In genomic region chr1:132210922-132211321, GRCm38 (mm10) we compare ENCODE assay signal across 10 mouse cellular contexts. TPM values are rescaled to one million over a fixed set of nuclear protein-coding genes. Genes with fewer than 3 reads are reported as not detected.
DNase-seq lines count a peak whose midpoint lies in the region; ATAC-seq and TF ChIP-seq lines count a peak whose summit lies in the region.
"Had no signal": no experiment of that assay in that cellular context is flagged by ENCODE, and none has a peak within 500 bp of the region (broad histone marks: within the 10 kb centered on the region; RNA-seq: fewer than 3 reads in every experiment).

No protein-coding gene starts in this region.

- no peak overlapping the region for H3K9ac ChIP-seq in heart, adult 2 months (ENCODE audit: low read depth, low read length)
- no peak overlapping the region for H3K9ac ChIP-seq in heart, embryonic 12.5 days
- H3K9ac ChIP-seq: lung, embryonic 15.5 days had no signal

- no peaks in the 10 kb centered on the region for H3K36me3 ChIP-seq in heart, adult 2 months (ENCODE audit: control insufficient read depth, insufficient read depth, low read length)
- no peaks in the 10 kb centered on the region for H3K36me3 ChIP-seq in heart, embryonic 12.5 days
- H3K36me3 ChIP-seq in C2C12 (ENCODE audit: control insufficient read depth, insufficient read depth): no peaks in the 10 kb centered on the region
- no peaks in the 10 kb centered on the region for H3K36me3 ChIP-seq in heart, embryonic 10.5 days
- H3K36me3 ChIP-seq: lung, embryonic 15.5 days had no signal

- no peak overlapping the region for H3K4me2 ChIP-seq in heart, embryonic 12.5 days

- TF ChIP-seq CTCF in heart, adult 2 months (IDR thresholded peaks at IDR 0.05): peak; percentile 60
- TF ChIP-seq CTCF in C2C12 (IDR thresholded peaks at IDR 0.05; ENCODE audit: control insufficient read depth, insufficient read depth, insufficient read length): peak; percentile 38
- peak; percentile 32; the same call in 1 of the 2 replicates for TF ChIP-seq CTCF in bone marrow, adult 2 months (IDR thresholded peaks at IDR 0.05; ENCODE audit: control insufficient read depth, insufficient read depth, low read length)

- H3K27ac ChIP-seq in heart, adult 2 months: no peak overlapping the region
- H3K27ac ChIP-seq in heart, embryonic 12.5 days (ENCODE audit: poor library complexity, severe bottlenecking): no peak overlapping the region
- H3K27ac ChIP-seq in bone marrow, adult 2 months (ENCODE audit: control insufficient read depth, insufficient read depth, low read depth, low read length, poor library complexity): no peak overlapping the region
- H3K27ac ChIP-seq in heart, embryonic 10.5 days: no peak overlapping the region
- H3K27ac ChIP-seq: lung, embryonic 15.5 days had no signal

- H3K9me3 ChIP-seq in heart, embryonic 12.5 days (replicated peaks): no peaks in the 10 kb centered on the region
- H3K9me3 ChIP-seq in heart, embryonic 10.5 days: no peaks in the 10 kb centered on the region
- H3K9me3 ChIP-seq: lung, embryonic 15.5 days had no signal

- TF ChIP-seq EP300 in heart, adult 2 months (IDR thresholded peaks at IDR 0.05; ENCODE audit: insufficient read depth, low read depth, low read length): no peak

- no peak for TF ChIP-seq POLR2A in heart, adult 2 months (IDR thresholded peaks at IDR 0.05; ENCODE audit: insufficient read depth, low read depth, low read length)
- TF ChIP-seq POLR2A in bone marrow, adult 2 months (IDR thresholded peaks at IDR 0.05; ENCODE audit: borderline replicate concordance, control insufficient read depth, low read depth, low read length): no peak

- H3K4me3 ChIP-seq in heart, adult 2 months: no peak overlapping the region
- no peak overlapping the region for H3K4me3 ChIP-seq in heart, embryonic 12.5 days
- no peak overlapping the region for H3K4me3 ChIP-seq in C2C12 (ENCODE audit: insufficient read depth, poor library complexity, severe bottlenecking)
- no peak overlapping the region for H3K4me3 ChIP-seq in bone marrow, adult 2 months (replicated peaks; ENCODE audit: control insufficient read depth, low read depth, low read length)
- no peak overlapping the region for H3K4me3 ChIP-seq in heart, embryonic 10.5 days
- H3K4me3 ChIP-seq: erythroblast, embryonic 14.5 days; lung, embryonic 15.5 days had no signal

- intact Hi-C loops in heart, adult 2 months (cut with DNase I): no loop called here

- no peak for DNase-seq in heart, adult 2 months
- DNase-seq in kidney, postnatal 4 days: peak; percentile 56 to 65
- DNase-seq in thymus, postnatal 0 days (ENCODE audit: low spot score): peak; percentile 28
- DNase-seq in heart, embryonic 10.5 days (ENCODE audit: low spot score): no peak

- no peak for ATAC-seq in heart, embryonic 12.5 days (ENCODE audit: insufficient number of reproducible peaks, low FRiP score)
- no peak for ATAC-seq in monocyte, adult 5-6 weeks (replicated peaks; ENCODE audit: insufficient number of reproducible peaks, low FRiP score, low TSS enrichment, poor library complexity, severe bottlenecking)

- H3ac ChIP-seq in C2C12 (ENCODE audit: control insufficient read depth, insufficient read length, low read depth): no peak overlapping the region

- no peaks in the 10 kb centered on the region for H3K79me2 ChIP-seq in heart, adult 2 months (replicated peaks; ENCODE audit: control insufficient read depth, insufficient read depth, low read length)
- H3K79me2 ChIP-seq in C2C12 (ENCODE audit: control insufficient read depth, insufficient read depth): no peaks in the 10 kb centered on the region

- H3K4me1 ChIP-seq in heart, adult 2 months (ENCODE audit: control insufficient read depth, insufficient read depth, low read length): no peaks in the 10 kb centered on the region
- peaks cover 44% of the 10 kb centered on the region for H3K4me1 ChIP-seq in heart, embryonic 12.5 days (replicated peaks)
- no peaks in the 10 kb centered on the region; the same call in 1 of the 2 replicates for H3K4me1 ChIP-seq in bone marrow, adult 2 months (ENCODE audit: control insufficient read depth, insufficient read depth, low read length)
- H3K4me1 ChIP-seq in heart, embryonic 10.5 days: peaks cover 55% of the 10 kb centered on the region

- no peaks in the 10 kb centered on the region for H3K79me3 ChIP-seq in C2C12 (ENCODE audit: low read depth)

- no peaks in the 10 kb centered on the region for H3K27me3 ChIP-seq in heart, adult 2 months (ENCODE audit: control insufficient read depth, insufficient read depth, low read length)
- H3K27me3 ChIP-seq in heart, embryonic 12.5 days (replicated peaks): peaks cover 38% of the 10 kb centered on the region
- H3K27me3 ChIP-seq in C2C12 (ENCODE audit: control insufficient read depth, insufficient read depth, insufficient read length): peaks cover under 1% of the 10 kb centered on the region
- peaks cover 34% of the 10 kb centered on the region for H3K27me3 ChIP-seq in heart, embryonic 10.5 days (ENCODE audit: insufficient read depth, poor library complexity, severe bottlenecking)

- 21% methylated on average over 7 of the region's 7 CpGs for WGBS in heart, adult 2 months
- 19% methylated on average over 7 of the region's 7 CpGs for WGBS in heart, embryonic 12.5 days
- WGBS in bone marrow, adult 2 months: 25% methylated on average over 7 of the region's 7 CpGs
- 12% methylated on average over 7 of the region's 7 CpGs for WGBS in heart, embryonic 10.5 days

TF ChIP-seq in C2C12, 6 proteins besides CTCF, POLR2A, EP300 and RAD21:
- TF ChIP-seq MAX (IDR thresholded peaks at IDR 0.05) (no peak), USF1 (IDR thresholded peaks at IDR 0.05; ENCODE audit: low read depth) (no peak), MYOD1 (IDR thresholded peaks at IDR 0.05; ENCODE audit: control insufficient read depth, insufficient read length, low read depth) (no peak), CEBPB (IDR thresholded peaks at IDR 0.05; ENCODE audit: low read depth) (no peak), MYOG (IDR thresholded peaks at IDR 0.05; ENCODE audit: control insufficient read depth, extremely low read depth, insufficient read length) (no peak), FOSL1 (IDR thresholded peaks at IDR 0.05; ENCODE audit: insufficient read depth, low read length, poor library complexity, severe bottlenecking) (no peak)

RNA-seq across cellular contexts. Expression of gene Gm10188, which starts 18.6 kb away (rescaled TPM):
- total RNA-seq in heart, adult 2 months (2021): not detected
- not detected in 2 replicates for polyA plus RNA-seq in heart, adult 2 months (2012; rRNA removed)
- not detected in 2 replicates for polyA plus RNA-seq in heart, embryonic 12.5 days (2016; fragmentation: Nextera tagmentation; extraction: Ambion mirVana)
- polyA plus RNA-seq in C2C12 (2012; fragmentation: generic; extraction: Trizol): not detected
- not detected in 2 replicates for polyA plus RNA-seq in bone marrow, adult 2 months (2011; ENCODE audit: insufficient read depth, insufficient read length, low replicate concordance, missing spikeins)
- not detected in 2 replicates for polyA plus RNA-seq in thymus, postnatal 0 days (2015; fragmentation: Nextera tagmentation; extraction: Ambion mirVana)
- not detected in 3 replicates for total RNA-seq in monocyte, adult 5-6 weeks (2017)
- not detected in 2 replicates for polyA plus RNA-seq in heart, embryonic 10.5 days (2016; fragmentation: Nextera tagmentation; extraction: Ambion mirVana)
- polyA plus RNA-seq: erythroblast, embryonic 14.5 days; lung, embryonic 15.5 days had no signal

RNA-seq across cellular contexts. Expression of gene AC124108.1, which starts 19.7 kb away (rescaled TPM):
- total RNA-seq in heart, adult 2 months (2021): under 1 TPM in 1 of 2 experiments, not detected in 1; 0.05 TPM
- polyA plus RNA-seq in heart, adult 2 months (2012; rRNA removed): 0.06 TPM in 1 of 2 replicates, not detected in the other
- not detected in 2 replicates for polyA plus RNA-seq in heart, embryonic 12.5 days (2016; fragmentation: Nextera tagmentation; extraction: Ambion mirVana)
- 0.01 TPM for polyA plus RNA-seq in C2C12 (2012; fragmentation: generic; extraction: Trizol)
- not detected in 2 replicates for polyA plus RNA-seq in bone marrow, adult 2 months (2011; ENCODE audit: insufficient read depth, insufficient read length, low replicate concordance, missing spikeins)
- polyA plus RNA-seq in thymus, postnatal 0 days (2015; fragmentation: Nextera tagmentation; extraction: Ambion mirVana): not detected in 2 replicates
- total RNA-seq in monocyte, adult 5-6 weeks (2017): not detected in 3 replicates
- 0.05 TPM in 1 of 2 replicates, not detected in the other for polyA plus RNA-seq in heart, embryonic 10.5 days (2016; fragmentation: Nextera tagmentation; extraction: Ambion mirVana)
- polyA plus RNA-seq: erythroblast, embryonic 14.5 days had no signal

RNA-seq across cellular contexts. Expression of gene Lemd1, which starts 19.7 kb away (rescaled TPM):
- not detected for total RNA-seq in heart, adult 2 months (2021)
- 0.20 TPM in 1 of 2 replicates, not detected in the other for polyA plus RNA-seq in heart, adult 2 months (2012; rRNA removed)
- not detected in 2 replicates for polyA plus RNA-seq in heart, embryonic 12.5 days (2016; fragmentation: Nextera tagmentation; extraction: Ambion mirVana)
- polyA plus RNA-seq in C2C12 (2012; fragmentation: generic; extraction: Trizol): 0.14 TPM
- polyA plus RNA-seq in bone marrow, adult 2 months (2011; ENCODE audit: insufficient read depth, insufficient read length, low replicate concordance, missing spikeins): not detected in 2 replicates
- 0.23 TPM in 1 of 2 replicates, not detected in the other for polyA plus RNA-seq in thymus, postnatal 0 days (2015; fragmentation: Nextera tagmentation; extraction: Ambion mirVana)
- total RNA-seq in monocyte, adult 5-6 weeks (2017): 1.8 TPM in 1 of 3 replicates, not detected in the others
- 0.12 and 0.49 TPM in 2 replicates for polyA plus RNA-seq in heart, embryonic 10.5 days (2016; fragmentation: Nextera tagmentation; extraction: Ambion mirVana)
- polyA plus RNA-seq: erythroblast, embryonic 14.5 days had no signal

Comparison
In these comparisons a context has a peak if more than half of its experiments do, and no peak if none do; other contexts are left out.
1. DNase-seq: peak in kidney, postnatal 4 days (2 of 2) and thymus, postnatal 0 days (single experiment); none in heart, adult 2 months (0 of 2) and heart, embryonic 10.5 days (single experiment).
2. Peak in every context shown above with its lines, with median percentiles within 50 percentile points of each other: CTCF ChIP-seq.